Mouse (Mus musculus): ENCODE measurements at regions not wholly inside any gene's neighbourhood (a gene's known extent, or its start where the extent isn't known, plus 50 kb on each side); places are given as distances from the start of the nearest gene placed in this dataset.

- no peaks in the 10 kb centered on the region for H3K36me3 ChIP-seq
- H3K4me2 ChIP-seq (replicated peaks): no peak overlapping the region
- no peaks in the 10 kb centered on the region for H3K4me1 ChIP-seq
- no peak overlapping the region for H3K27ac ChIP-seq (replicated peaks)
- no peaks in the 10 kb centered on the region for H3K27me3 ChIP-seq
- no peak for ATAC-seq (replicated peaks)
- H3K9ac ChIP-seq (replicated peaks): no peak overlapping the region
- no peaks in the 10 kb centered on the region for H3K9me3 ChIP-seq
- 92% methylated on average over 7 of the region's 7 CpGs for WGBS
- no peak overlapping the region for H3K4me3 ChIP-seq
These were observed 96.2 kb upstream of the Gas1 start for GRCm38 (mm10) chr13:60273331-60273730.

- WGBS: 61% methylated on average over 7 of the region's 7 CpGs
- H3K9me3 ChIP-seq: no peaks in the 10 kb centered on the region
- no peaks in the 10 kb centered on the region for H3K4me1 ChIP-seq
- H3K4me3 ChIP-seq: no peak overlapping the region
- no peak overlapping the region for H3K27ac ChIP-seq (replicated peaks)
- no peak overlapping the region for H3K4me2 ChIP-seq (replicated peaks)
- no peaks in the 10 kb centered on the region for H3K36me3 ChIP-seq
- H3K9ac ChIP-seq (replicated peaks): no peak overlapping the region
- ATAC-seq (replicated peaks): no peak
- H3K27me3 ChIP-seq: no peaks in the 10 kb centered on the region
These were observed 105.5 kb upstream of the Gas1 start for GRCm38 (mm10) chr13:60282543-60283251.

DNA sequence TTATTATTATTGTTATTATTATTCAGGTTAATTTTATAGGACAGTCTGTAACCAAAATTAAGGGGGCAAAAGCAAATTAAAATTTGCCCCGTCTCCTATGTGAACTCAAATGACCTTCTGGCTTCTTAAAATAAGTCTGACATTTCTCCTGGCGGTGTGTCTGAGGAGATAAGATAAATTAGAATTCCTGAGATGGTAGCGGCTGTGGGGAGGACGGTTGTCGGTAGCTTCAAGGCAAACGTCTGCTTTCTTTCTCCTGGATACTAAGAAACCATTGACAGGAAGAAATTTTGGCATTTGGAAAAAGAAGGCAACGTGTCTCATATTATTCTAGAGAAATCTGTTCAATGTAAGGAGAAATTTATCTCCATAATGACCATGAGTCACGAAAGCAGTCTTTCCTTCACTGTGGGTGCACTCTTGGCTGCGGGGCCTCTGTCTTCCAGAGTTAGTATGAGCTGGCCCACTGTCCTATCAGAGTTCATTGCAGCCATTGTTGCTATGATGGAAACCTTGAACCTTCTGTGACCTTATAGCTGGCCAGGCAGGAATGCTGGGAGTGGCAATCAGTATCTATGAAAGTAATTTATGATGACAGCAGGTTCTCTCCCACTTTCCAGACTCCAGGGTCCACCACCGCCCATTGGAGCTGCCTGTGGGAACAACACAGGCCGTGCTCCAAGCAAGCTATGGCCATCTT, 109.5 kb upstream of the Gas1 start:
- H3K27me3 ChIP-seq: no peaks in the 10 kb centered on the region
- H3K4me2 ChIP-seq (replicated peaks): no peak overlapping the region
- no peak for ATAC-seq (replicated peaks)
- no peaks in the 10 kb centered on the region for H3K36me3 ChIP-seq
- no peaks in the 10 kb centered on the region for H3K9me3 ChIP-seq
- 92% methylated on average over 11 of the region's 11 CpGs for WGBS
- H3K4me3 ChIP-seq: no peak overlapping the region
- H3K9ac ChIP-seq (replicated peaks): no peak overlapping the region
- H3K4me1 ChIP-seq: no peaks in the 10 kb centered on the region
- H3K27ac ChIP-seq (replicated peaks): no peak overlapping the region

DNA sequence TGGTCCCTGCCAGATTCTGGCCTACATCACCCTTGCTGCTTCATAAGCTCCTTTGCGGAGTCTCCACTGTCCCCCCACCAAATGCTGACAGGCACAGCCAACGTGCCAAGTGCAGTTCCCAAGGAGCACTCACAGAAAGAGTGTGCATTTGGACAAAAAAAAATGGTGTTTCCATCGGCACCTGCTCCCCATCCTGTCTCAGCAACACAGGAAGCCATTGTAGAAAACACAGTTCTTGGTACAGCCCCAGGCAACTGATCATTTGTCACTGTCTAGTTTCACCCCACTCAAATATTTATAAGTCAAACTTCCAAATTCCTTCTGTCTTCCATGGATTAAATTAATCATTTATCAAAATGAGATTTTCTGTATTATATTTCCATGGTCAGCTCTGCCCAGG, 112.5 kb upstream of the Gas1 start:
- Histone ChIP-seq H3K36me3 (no peaks in the 10 kb centered on the region), H3K9me3 (no peaks in the 10 kb centered on the region), H3K4me1 (no peaks in the 10 kb centered on the region), H3K4me2 (replicated peaks) (no peak overlapping the region), H3K4me3 (no peak overlapping the region), H3K27ac (replicated peaks) (no peak overlapping the region), H3K27me3 (no peaks in the 10 kb centered on the region), H3K9ac (replicated peaks) (no peak overlapping the region)
- WGBS: 76% methylated on average over 3 of the region's 3 CpGs
- ATAC-seq (replicated peaks): no peak

DNA sequence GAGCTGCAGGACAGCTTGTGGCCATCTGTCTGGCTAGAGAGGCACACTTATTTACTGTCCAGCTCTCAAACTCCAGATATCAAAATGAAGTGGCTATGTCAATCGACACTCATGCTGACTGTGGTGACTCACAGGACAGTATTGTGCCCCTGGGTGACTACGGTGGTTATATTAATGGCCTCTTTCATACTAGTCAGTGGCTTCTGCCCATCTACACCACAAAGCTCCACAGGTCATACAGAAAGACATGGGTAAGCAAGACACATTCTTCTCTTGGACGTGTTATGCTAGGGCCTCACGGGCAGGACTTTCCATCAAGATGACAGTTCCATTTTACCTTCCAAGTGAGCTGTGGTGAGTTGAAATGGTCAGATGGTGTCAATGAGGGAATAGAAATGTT, 113.7 kb upstream of the Gas1 start:
- 82% methylated on average over 4 of the region's 4 CpGs for WGBS
- no peak overlapping the region for H3K27ac ChIP-seq (replicated peaks)
- no peak overlapping the region for H3K4me3 ChIP-seq
- no peak for ATAC-seq (replicated peaks)
- no peaks in the 10 kb centered on the region for H3K36me3 ChIP-seq
- H3K4me1 ChIP-seq: no peaks in the 10 kb centered on the region
- no peaks in the 10 kb centered on the region for H3K9me3 ChIP-seq
- no peaks in the 10 kb centered on the region for H3K27me3 ChIP-seq
- no peak overlapping the region for H3K9ac ChIP-seq (replicated peaks)
- H3K4me2 ChIP-seq (replicated peaks): no peak overlapping the region

DNA sequence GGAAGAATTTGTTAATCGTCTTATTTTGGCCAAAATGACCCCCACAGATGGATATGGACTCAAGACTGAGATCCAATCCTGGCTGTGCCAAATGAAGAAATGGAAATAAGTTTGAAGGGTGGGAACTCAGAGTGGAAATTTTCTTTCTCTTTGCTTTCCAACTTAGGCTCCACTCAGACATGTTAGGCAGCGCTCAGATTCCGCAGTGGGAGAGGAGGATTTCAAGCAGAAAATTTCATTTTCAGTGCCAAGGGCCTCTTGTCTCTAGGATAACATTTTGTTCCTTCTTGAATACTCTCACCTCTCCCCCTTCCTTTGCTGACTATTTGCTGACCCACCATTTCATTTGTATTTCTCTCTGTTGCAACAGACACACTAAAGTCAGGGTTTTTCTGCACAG, 114.2 kb upstream of the Gas1 start:
- Histone ChIP-seq H3K9ac (replicated peaks) (no peak overlapping the region), H3K4me1 (no peaks in the 10 kb centered on the region), H3K27me3 (no peaks in the 10 kb centered on the region), H3K36me3 (no peaks in the 10 kb centered on the region), H3K4me3 (no peak overlapping the region), H3K27ac (replicated peaks) (no peak overlapping the region), H3K9me3 (no peaks in the 10 kb centered on the region), H3K4me2 (replicated peaks) (no peak overlapping the region)
- 90% methylated on average over 3 of the region's 3 CpGs for WGBS
- no peak for ATAC-seq (replicated peaks)

DNA sequence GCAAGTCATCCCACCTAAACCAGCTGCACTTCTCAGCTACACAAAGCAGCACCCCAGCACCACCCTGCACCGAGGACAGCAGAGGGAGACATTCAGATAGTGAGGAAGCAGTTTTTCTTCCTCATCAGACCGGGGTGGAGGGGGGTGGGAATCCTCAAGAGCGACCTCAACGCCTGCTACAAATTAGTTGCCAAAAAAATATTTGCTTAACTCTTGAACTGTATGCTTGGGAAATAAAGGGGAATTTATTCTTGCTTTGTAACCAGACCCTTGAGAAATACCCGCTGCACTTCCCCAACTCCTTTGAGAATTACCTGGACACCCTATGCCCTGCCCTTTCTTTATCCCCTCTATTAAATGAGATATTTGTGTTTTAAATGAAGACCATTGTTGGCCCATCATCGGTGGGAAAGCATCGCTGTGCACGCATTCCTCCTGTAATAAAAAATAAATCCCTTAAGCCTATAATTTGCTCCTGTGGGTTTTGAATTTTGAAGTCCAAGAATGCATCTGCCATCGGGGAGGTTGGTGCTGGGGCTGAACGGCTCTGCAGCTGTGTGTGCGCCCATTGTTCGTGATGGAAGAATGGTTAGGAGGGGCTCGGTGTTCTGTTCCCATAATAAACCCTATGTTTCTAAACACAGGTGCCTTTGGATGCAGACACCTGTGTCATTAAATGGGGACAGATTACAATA, 119.2 kb upstream of the Gas1 start:
- WGBS: 70% methylated on average over 13 of the region's 13 CpGs
- no peak overlapping the region for H3K4me2 ChIP-seq (replicated peaks)

DNA sequence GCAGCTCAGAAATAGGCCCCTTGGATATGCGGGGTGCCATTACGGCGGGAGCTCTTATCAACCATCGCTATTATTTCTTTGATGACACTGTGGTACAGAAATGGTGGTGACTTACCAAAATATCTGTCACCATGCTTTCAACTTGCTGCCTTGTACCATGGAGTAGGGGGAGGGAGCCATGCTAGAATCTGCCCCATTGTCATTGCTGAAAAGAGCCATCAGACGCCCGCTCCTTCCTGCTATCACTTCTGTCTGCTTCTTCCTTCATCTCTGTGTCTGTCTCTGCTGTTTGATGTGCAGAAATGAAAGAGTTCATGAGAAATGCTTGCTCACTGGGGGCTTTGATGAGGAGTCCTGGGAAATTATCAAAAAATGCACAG, 119.7 kb upstream of the Gas1 start:
- no peak overlapping the region for H3K4me3 ChIP-seq
- H3K27ac ChIP-seq (replicated peaks): no peak overlapping the region
- H3K9me3 ChIP-seq: no peaks in the 10 kb centered on the region
- WGBS: 80% methylated on average over 6 of the region's 6 CpGs
- no peaks in the 10 kb centered on the region for H3K36me3 ChIP-seq
- no peak overlapping the region for H3K9ac ChIP-seq (replicated peaks)
- H3K4me1 ChIP-seq: no peaks in the 10 kb centered on the region
- H3K4me2 ChIP-seq (replicated peaks): no peak overlapping the region
- H3K27me3 ChIP-seq: no peaks in the 10 kb centered on the region
- ATAC-seq (replicated peaks): no peak; the same call in 1 of the 2 replicates

More for the DNA sequence above, 119.2 kb upstream of the Gas1 start:
- Histone ChIP-seq H3K27me3 (no peaks in the 10 kb centered on the region), H3K36me3 (no peaks in the 10 kb centered on the region), H3K9me3 (no peaks in the 10 kb centered on the region), H3K4me1 (no peaks in the 10 kb centered on the region), H3K9ac (replicated peaks) (no peak overlapping the region), H3K4me3 (no peak overlapping the region), H3K27ac (replicated peaks) (no peak overlapping the region)
- no peak for ATAC-seq (replicated peaks)

DNA sequence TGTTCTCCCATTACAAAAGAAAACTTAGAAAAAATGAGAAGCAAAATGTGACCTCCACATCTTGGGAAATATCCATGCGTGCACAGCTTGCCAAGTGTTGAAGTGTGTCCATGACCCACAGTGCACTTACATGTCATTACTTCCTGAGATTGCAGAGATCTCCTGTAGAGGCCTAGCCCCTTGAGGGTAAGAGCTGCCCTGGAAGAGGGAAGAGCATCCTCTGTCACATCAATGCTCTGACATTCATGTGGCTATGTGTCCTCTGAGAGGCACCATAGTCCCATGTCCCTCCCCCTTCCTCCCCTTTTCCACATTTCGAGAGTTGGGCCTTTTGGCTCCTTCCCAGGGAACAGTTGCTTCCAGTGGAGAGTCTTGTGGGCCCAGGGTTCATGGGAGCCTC, 121.4 kb upstream of the Gas1 start:
- no peaks in the 10 kb centered on the region for H3K4me1 ChIP-seq
- ATAC-seq (replicated peaks): no peak
- H3K9ac ChIP-seq (replicated peaks): no peak overlapping the region
- no peak overlapping the region for H3K27ac ChIP-seq (replicated peaks)
- WGBS: 71% methylated on average over 2 of the region's 2 CpGs
- H3K9me3 ChIP-seq: no peaks in the 10 kb centered on the region
- H3K4me3 ChIP-seq: no peak overlapping the region
- no peaks in the 10 kb centered on the region for H3K27me3 ChIP-seq
- H3K36me3 ChIP-seq: no peaks in the 10 kb centered on the region
- no peak overlapping the region for H3K4me2 ChIP-seq (replicated peaks)

GRCm38 (mm10) chr13:60299076-60299475, 121.9 kb upstream of the Gas1 start:
- ATAC-seq (replicated peaks): no peak
- 63% methylated on average over 5 of the region's 5 CpGs for WGBS
- Histone ChIP-seq H3K36me3 (no peaks in the 10 kb centered on the region), H3K9me3 (no peaks in the 10 kb centered on the region), H3K27ac (replicated peaks) (no peak overlapping the region), H3K4me1 (no peaks in the 10 kb centered on the region), H3K4me2 (replicated peaks) (no peak overlapping the region), H3K27me3 (no peaks in the 10 kb centered on the region), H3K9ac (replicated peaks) (no peak overlapping the region), H3K4me3 (no peak overlapping the region)

DNA sequence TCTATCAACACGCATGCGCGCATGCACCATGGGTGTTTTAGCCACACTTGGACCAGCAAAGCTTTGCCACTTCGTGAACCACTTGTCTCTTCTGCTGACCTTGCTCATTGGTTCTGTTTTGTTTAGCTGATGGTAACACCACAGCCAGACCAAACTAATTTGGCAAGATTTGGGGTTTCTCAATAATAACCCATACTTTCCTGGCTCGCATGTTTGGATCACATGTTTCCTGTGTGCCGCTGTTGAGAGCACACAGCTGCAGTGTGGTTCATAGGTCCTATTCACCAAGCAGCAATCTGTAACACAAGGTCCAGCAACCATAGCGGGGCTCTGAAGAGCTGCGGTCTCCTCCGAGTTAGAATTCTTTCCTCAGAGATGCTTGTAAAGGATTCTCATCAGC, 126.4 kb upstream of the Gas1 start:
- Histone ChIP-seq H3K27me3 (no peaks in the 10 kb centered on the region), H3K4me2 (replicated peaks) (no peak overlapping the region), H3K27ac (replicated peaks) (no peak overlapping the region), H3K4me3 (no peak overlapping the region), H3K4me1 (peaks cover 4% of the 10 kb centered on the region; the same call in 1 of the 2 replicates), H3K36me3 (no peaks in the 10 kb centered on the region), H3K9me3 (no peaks in the 10 kb centered on the region), H3K9ac (replicated peaks) (no peak overlapping the region)
- WGBS: 91% methylated on average over 9 of the region's 9 CpGs
- no peak for ATAC-seq (replicated peaks)

DNA sequence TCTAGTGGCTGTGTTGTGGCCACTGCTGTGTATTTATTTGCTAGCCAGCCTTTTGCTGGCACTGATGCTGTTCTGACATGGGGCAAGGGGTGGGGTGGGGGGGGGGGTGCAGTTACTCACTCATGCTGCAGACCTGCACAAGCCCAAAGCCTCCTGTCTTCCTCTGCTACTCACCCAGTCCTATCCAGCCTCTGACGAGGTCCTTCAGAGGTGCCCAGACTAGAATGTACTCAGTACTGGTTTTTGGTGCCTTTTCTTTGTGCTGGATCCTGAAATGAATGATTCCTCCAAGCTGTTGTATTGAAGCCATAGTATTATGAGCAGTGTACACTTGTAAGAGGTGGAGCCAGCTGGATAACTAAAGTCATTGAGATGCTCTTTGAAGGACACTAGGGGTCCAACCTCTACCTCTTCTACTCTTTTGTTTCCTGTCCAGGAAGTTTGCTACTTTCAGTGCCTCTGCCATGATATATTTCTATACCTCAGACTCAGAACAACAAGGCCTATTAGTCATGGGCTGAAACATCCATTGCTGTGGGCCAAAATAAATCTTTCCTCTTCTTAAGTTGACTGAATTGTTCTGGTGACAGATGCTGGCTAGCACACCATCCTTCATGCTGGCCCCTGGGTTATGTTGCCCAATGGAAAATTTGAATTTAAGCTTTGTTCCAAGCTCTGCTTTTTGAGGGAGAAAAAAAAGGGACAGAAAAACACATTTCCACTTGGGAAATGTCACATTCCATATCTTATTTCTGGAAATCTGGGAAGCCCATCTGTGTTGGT, 128.1 kb upstream of the Gas1 start:
- Histone ChIP-seq H3K9me3 (no peaks in the 10 kb centered on the region), H3K4me1 (peaks cover 4% of the 10 kb centered on the region; the same call in 1 of the 2 replicates), H3K27ac (replicated peaks) (no peak overlapping the region), H3K9ac (replicated peaks) (no peak overlapping the region), H3K27me3 (no peaks in the 10 kb centered on the region), H3K4me3 (no peak overlapping the region), H3K4me2 (replicated peaks) (no peak overlapping the region), H3K36me3 (no peaks in the 10 kb centered on the region)
- WGBS: 45% methylated on average over 1 of the region's 1 CpGs
- no peak for ATAC-seq (replicated peaks)

Data from forebrain, embryonic 15.5 days (tissue).